Mouse (Mus musculus): ENCODE data around the gene Tmem204. TPM values are rescaled to one million over a fixed set of nuclear protein-coding genes. Genes with fewer than 3 reads are reported as not detected.
A peak's percentile ranks its signal among the peaks of the same experiment; 100 is the strongest.
"Not testable (repeated sequence)": the region's sequence is repeated elsewhere in the genome, so short reads cannot be mapped to it uniquely, and the experiment has no call there.

The Tmem204 gene
- 9.6 and 11.7 TPM in 2 replicates for polyA plus RNA-seq (2014; fragmentation: Nextera tagmentation; extraction: Ambion mirVana)

DNA sequence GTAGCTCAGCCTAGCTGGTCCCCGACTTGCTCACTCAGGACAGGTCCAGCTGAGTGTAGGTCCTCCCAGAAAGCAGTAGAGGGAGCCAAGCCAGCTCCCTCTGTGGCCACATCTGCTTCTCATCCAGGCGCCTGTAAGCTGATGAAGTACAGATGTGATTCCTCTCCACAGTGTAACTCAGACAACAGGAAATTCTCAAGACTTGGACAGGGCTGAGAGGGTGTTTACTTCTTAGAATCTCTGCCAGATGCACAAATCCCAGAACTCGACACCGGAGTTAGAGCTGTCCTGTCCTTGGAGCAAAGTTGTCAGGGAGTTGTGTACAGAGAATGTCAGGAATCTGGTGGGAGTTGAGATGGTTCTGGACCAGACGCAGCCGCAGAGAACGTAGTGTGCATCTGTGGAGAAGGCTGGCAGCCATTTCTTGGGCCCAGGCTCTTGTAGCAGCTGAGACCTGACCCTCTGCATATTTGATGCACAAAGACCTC, at the start of gene Tmem204:
TSS of gene Tmem204 (minus strand) at position 148 of the 488 bp plus-strand sequence.
- 25% methylated on average over 7 of the region's 7 CpGs for WGBS
- H3K4me3 ChIP-seq (ENCODE audit: low read depth, low read length) = no peak within 1 kb of the TSS
- H3K27me3 ChIP-seq (ENCODE audit: control insufficient read depth, insufficient read depth, low read length) = no peaks in the 10 kb centered on the region
- ATAC-seq (replicated peaks; ENCODE audit: insufficient number of reproducible peaks, low FRiP score, low TSS enrichment, low read depth) = peak; percentile 84
- H3K4me1 ChIP-seq (ENCODE audit: control insufficient read depth, insufficient read depth, low read length) = peaks cover 3% of the 10 kb centered on the region
- peak; percentile 96 for DNase-seq (ENCODE audit: low spot score)
- peak within 1 kb of the TSS; percentile 84 for H3K27ac ChIP-seq (replicated peaks; ENCODE audit: low read depth, low read length)
- no peaks in the 10 kb centered on the region for H3K36me3 ChIP-seq (replicated peaks; ENCODE audit: control insufficient read depth, insufficient read depth, low read depth, low read length)
- H3K9me3 ChIP-seq (replicated peaks; ENCODE audit: control insufficient read depth, low read length) = no peaks in the 10 kb centered on the region
- no peak within 1 kb of the TSS; the same call in 1 of the 2 replicates for H3K4me2 ChIP-seq (ENCODE audit: low read depth, low read length)
- peak within 1 kb of the TSS; percentile 25 for H3K9ac ChIP-seq (replicated peaks; ENCODE audit: low read length)

GRCm38 (mm10) chr17:25130060-25130459, 46.7 kb upstream of the Tmem204 start:
- H3K4me1 ChIP-seq (ENCODE audit: control insufficient read depth, insufficient read depth, low read length) = no peaks in the 10 kb centered on the region

DNA sequence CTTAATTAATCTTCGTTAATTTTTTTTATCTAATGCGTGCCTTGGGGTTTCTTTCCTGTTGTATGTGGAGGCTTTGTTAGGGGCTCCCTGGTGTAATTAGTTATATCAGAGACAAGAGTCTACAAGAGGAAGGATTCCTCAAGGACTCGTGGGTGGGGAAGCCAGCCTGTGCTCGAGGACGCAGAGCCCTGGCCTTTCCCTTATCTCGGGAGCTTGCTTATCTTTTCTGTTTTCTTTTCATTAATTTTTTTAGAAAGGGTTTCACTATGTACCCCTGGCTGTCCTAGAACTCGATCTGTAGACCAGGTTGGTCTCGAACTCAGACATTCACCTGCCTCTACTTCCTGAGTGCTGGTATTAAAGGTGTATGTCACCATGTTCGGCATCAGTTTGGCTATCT, 44.3 kb upstream of the Tmem204 start:
- ATAC-seq (replicated peaks; ENCODE audit: insufficient number of reproducible peaks, low FRiP score, low TSS enrichment, low read depth) = no peak
- Histone ChIP-seq H3K27me3 (ENCODE audit: control insufficient read depth, insufficient read depth, low read length) (no peaks in the 10 kb centered on the region), H3K27ac (replicated peaks; ENCODE audit: low read depth, low read length) (no peak overlapping the region), H3K9ac (replicated peaks; ENCODE audit: low read length) (no peak overlapping the region), H3K4me2 (ENCODE audit: low read depth, low read length) (no peak overlapping the region), H3K4me3 (ENCODE audit: low read depth, low read length) (no peak overlapping the region), H3K36me3 (replicated peaks; ENCODE audit: control insufficient read depth, insufficient read depth, low read depth, low read length) (no peaks in the 10 kb centered on the region), H3K9me3 (replicated peaks; ENCODE audit: control insufficient read depth, low read length) (no peaks in the 10 kb centered on the region), H3K4me1 (ENCODE audit: control insufficient read depth, insufficient read depth, low read length) (no peaks in the 10 kb centered on the region)
- DNase-seq (ENCODE audit: low spot score) = no peak
- 77% methylated on average over 9 of the region's 9 CpGs for WGBS

More at GRCm38 (mm10) chr17:25130060-25130459, 46.7 kb upstream of the Tmem204 start:
- H3K9ac ChIP-seq (replicated peaks; ENCODE audit: low read length) = no peak overlapping the region
- no peak overlapping the region for H3K4me2 ChIP-seq (ENCODE audit: low read depth, low read length)
- H3K9me3 ChIP-seq (replicated peaks; ENCODE audit: control insufficient read depth, low read length) = no peaks in the 10 kb centered on the region
- no peaks in the 10 kb centered on the region for H3K36me3 ChIP-seq (replicated peaks; ENCODE audit: control insufficient read depth, insufficient read depth, low read depth, low read length)
- no peaks in the 10 kb centered on the region; the same call in 1 of the 2 replicates for H3K27me3 ChIP-seq (ENCODE audit: control insufficient read depth, insufficient read depth, low read length)
- no peak for DNase-seq (ENCODE audit: low spot score)
- no peak for ATAC-seq (replicated peaks; ENCODE audit: insufficient number of reproducible peaks, low FRiP score, low TSS enrichment, low read depth)
- H3K4me3 ChIP-seq (ENCODE audit: low read depth, low read length) = no peak overlapping the region
- H3K27ac ChIP-seq (replicated peaks; ENCODE audit: low read depth, low read length) = no peak overlapping the region
- WGBS = 79% methylated on average over 1 of the region's 1 CpGs

DNA sequence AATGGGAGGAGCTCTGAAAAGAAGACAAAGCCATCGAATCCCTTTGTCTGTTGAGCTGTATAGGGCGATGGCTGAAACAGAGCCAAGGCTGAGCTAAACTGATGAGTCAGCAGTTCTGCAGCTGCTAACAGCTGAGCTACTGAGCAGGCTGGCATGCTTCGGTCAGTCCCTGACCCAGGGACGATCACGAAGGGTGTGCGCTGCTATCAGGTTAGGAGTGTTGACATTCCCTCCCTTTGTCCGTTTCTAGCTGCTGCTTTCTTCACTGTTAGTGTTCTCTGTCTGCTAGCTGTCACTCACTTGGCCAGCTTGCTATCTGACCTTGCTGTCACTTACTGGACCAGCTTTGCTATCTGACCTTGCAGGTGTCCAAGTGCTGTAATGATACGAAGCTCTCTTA, 43.7 kb upstream of the Tmem204 start:
- no peaks in the 10 kb centered on the region for H3K36me3 ChIP-seq (replicated peaks; ENCODE audit: control insufficient read depth, insufficient read depth, low read depth, low read length)
- DNase-seq (ENCODE audit: low spot score) (no peak), ATAC-seq (replicated peaks; ENCODE audit: insufficient number of reproducible peaks, low FRiP score, low TSS enrichment, low read depth) (no peak; the same call in 1 of the 2 replicates)
- no peak overlapping the region for H3K4me2 ChIP-seq (ENCODE audit: low read depth, low read length)
- no peak overlapping the region for H3K9ac ChIP-seq (replicated peaks; ENCODE audit: low read length)
- H3K27me3 ChIP-seq (ENCODE audit: control insufficient read depth, insufficient read depth, low read length) = no peaks in the 10 kb centered on the region
- WGBS = 64% methylated on average over 8 of the region's 8 CpGs
- H3K27ac ChIP-seq (replicated peaks; ENCODE audit: low read depth, low read length) = no peak overlapping the region
- no peaks in the 10 kb centered on the region for H3K4me1 ChIP-seq (ENCODE audit: control insufficient read depth, insufficient read depth, low read length)
- H3K9me3 ChIP-seq (replicated peaks; ENCODE audit: control insufficient read depth, low read length) = no peaks in the 10 kb centered on the region
- no peak overlapping the region for H3K4me3 ChIP-seq (ENCODE audit: low read depth, low read length)

GRCm38 (mm10) chr17:25125442-25126060, 42.2 kb upstream of the Tmem204 start:
- not testable (repeated sequence) for H3K27me3 ChIP-seq (ENCODE audit: control insufficient read depth, insufficient read depth, low read length); H3K4me3 ChIP-seq (ENCODE audit: low read depth, low read length); H3K27ac ChIP-seq (replicated peaks; ENCODE audit: low read depth, low read length); H3K9me3 ChIP-seq (replicated peaks; ENCODE audit: control insufficient read depth, low read length); H3K4me2 ChIP-seq (ENCODE audit: low read depth, low read length); ATAC-seq (replicated peaks; ENCODE audit: insufficient number of reproducible peaks, low FRiP score, low TSS enrichment, low read depth); H3K4me1 ChIP-seq (ENCODE audit: control insufficient read depth, insufficient read depth, low read length); DNase-seq (ENCODE audit: low spot score); H3K36me3 ChIP-seq (replicated peaks; ENCODE audit: control insufficient read depth, insufficient read depth, low read depth, low read length); H3K9ac ChIP-seq (replicated peaks; ENCODE audit: low read length)
- 59% methylated on average over 3 of the region's 3 CpGs for WGBS

DNA sequence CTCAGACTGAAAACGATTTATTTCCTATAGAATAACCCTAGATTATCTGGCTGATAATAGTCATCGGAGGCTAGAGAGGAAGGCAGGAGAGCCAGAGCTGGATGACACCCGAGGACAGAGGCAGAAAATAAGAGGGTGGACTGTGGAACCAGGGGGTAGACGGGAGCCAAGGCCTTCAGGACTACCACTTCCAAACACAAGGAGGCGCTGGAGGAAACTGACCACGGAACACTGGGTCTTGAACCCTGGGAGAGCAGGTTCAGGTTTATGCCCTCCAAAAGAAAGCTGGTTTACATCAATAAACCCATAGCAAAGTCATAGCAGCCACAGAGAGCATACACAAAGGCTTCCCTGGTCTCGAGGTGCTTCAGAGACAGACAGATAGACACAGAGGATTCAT, 40.6 kb upstream of the Tmem204 start:
- 27% methylated on average over 7 of the region's 7 CpGs for WGBS
- no peaks in the 10 kb centered on the region for H3K27me3 ChIP-seq (ENCODE audit: control insufficient read depth, insufficient read depth, low read length)
- no peak overlapping the region for H3K4me3 ChIP-seq (ENCODE audit: low read depth, low read length)
- H3K9ac ChIP-seq (replicated peaks; ENCODE audit: low read length) = no peak overlapping the region
- DNase-seq (ENCODE audit: low spot score) = peak; percentile 22
- no peak overlapping the region for H3K4me2 ChIP-seq (ENCODE audit: low read depth, low read length)
- no peaks in the 10 kb centered on the region for H3K4me1 ChIP-seq (ENCODE audit: control insufficient read depth, insufficient read depth, low read length)
- no peak for ATAC-seq (replicated peaks; ENCODE audit: insufficient number of reproducible peaks, low FRiP score, low TSS enrichment, low read depth)
- H3K36me3 ChIP-seq (replicated peaks; ENCODE audit: control insufficient read depth, insufficient read depth, low read depth, low read length) = no peaks in the 10 kb centered on the region
- no peaks in the 10 kb centered on the region for H3K9me3 ChIP-seq (replicated peaks; ENCODE audit: control insufficient read depth, low read length)
- H3K27ac ChIP-seq (replicated peaks; ENCODE audit: low read depth, low read length) = no peak overlapping the region

GRCm38 (mm10) chr17:25120406-25120805, 37.0 kb upstream of the Tmem204 start, which contains the start of gene Ptx4:
Gene Ptx4 (plus strand): TSS chr17:25120760.
- H3K36me3 ChIP-seq (replicated peaks; ENCODE audit: control insufficient read depth, insufficient read depth, low read depth, low read length) = no peaks in the 10 kb centered on the region
- H3K4me2 ChIP-seq (ENCODE audit: low read depth, low read length) = no peak within 1 kb of the TSS
- no peaks in the 10 kb centered on the region; the same call in 1 of the 2 replicates for H3K4me1 ChIP-seq (ENCODE audit: control insufficient read depth, insufficient read depth, low read length)
- no peaks in the 10 kb centered on the region for H3K9me3 ChIP-seq (replicated peaks; ENCODE audit: control insufficient read depth, low read length)
- no peak within 1 kb of the TSS for H3K27ac ChIP-seq (replicated peaks; ENCODE audit: low read depth, low read length)
- DNase-seq (ENCODE audit: low spot score) (peak; percentile 45), ATAC-seq (replicated peaks; ENCODE audit: insufficient number of reproducible peaks, low FRiP score, low TSS enrichment, low read depth) (no peak)
- H3K4me3 ChIP-seq (ENCODE audit: low read depth, low read length) = no peak within 1 kb of the TSS
- H3K27me3 ChIP-seq (ENCODE audit: control insufficient read depth, insufficient read depth, low read length) = no peaks in the 10 kb centered on the region
- WGBS = 31% methylated on average over 3 of the region's 3 CpGs
- no peak within 1 kb of the TSS for H3K9ac ChIP-seq (replicated peaks; ENCODE audit: low read length)

DNA sequence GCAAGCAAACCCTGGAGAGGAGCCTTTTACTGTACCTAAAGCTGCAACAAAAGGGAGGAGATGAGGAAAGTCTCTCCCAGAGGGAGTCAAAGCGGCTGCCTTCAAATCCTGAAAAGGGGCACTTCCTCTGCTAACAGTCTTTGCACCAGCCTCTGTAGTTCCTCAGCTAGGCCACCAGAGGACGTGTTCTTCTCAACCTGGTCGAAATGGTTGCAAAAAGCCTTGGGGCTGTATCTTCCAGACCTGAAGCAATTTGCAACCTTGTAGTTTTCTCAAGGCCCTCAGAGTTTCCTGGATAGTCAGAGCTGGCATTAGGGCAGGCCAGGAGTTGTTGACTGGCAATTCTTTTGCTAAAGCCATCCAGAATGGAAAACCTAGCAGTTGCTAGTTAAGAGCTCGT, 33.9 kb upstream of the Tmem204 start:
- Histone ChIP-seq H3K4me1 (ENCODE audit: control insufficient read depth, insufficient read depth, low read length) (peaks cover 3% of the 10 kb centered on the region), H3K36me3 (replicated peaks; ENCODE audit: control insufficient read depth, insufficient read depth, low read depth, low read length) (no peaks in the 10 kb centered on the region), H3K27me3 (ENCODE audit: control insufficient read depth, insufficient read depth, low read length) (no peaks in the 10 kb centered on the region), H3K9me3 (replicated peaks; ENCODE audit: control insufficient read depth, low read length) (no peaks in the 10 kb centered on the region), H3K9ac (replicated peaks; ENCODE audit: low read length) (no peak overlapping the region), H3K4me2 (ENCODE audit: low read depth, low read length) (no peak overlapping the region), H3K4me3 (ENCODE audit: low read depth, low read length) (no peak overlapping the region), H3K27ac (replicated peaks; ENCODE audit: low read depth, low read length) (no peak overlapping the region)
- ATAC-seq (replicated peaks; ENCODE audit: insufficient number of reproducible peaks, low FRiP score, low TSS enrichment, low read depth) (no peak), DNase-seq (ENCODE audit: low spot score) (no peak)
- 36% methylated on average over 4 of the region's 4 CpGs for WGBS

Data from embryonic facial prominence, embryonic 11.5 days (tissue).